Mouse (Mus musculus): Measurements from ENCODE around the gene Haus7. TPM values are rescaled to one million over a fixed set of nuclear protein-coding genes. Genes with fewer than 3 reads are reported as not detected.
"Not testable (repeated sequence)": the region's sequence is repeated elsewhere in the genome, so short reads cannot be mapped to it uniquely, and the experiment has no call there.

The Haus7 gene
- polyA plus RNA-seq, 1 experiment from 2014 or later = 63.0 TPM

GRCm38 (mm10) chrX:73401616-73402015 is 57.2 kb downstream of the Haus7 start:
- no peak for ATAC-seq (ENCODE audit: insufficient number of reproducible peaks, low FRiP score)
- H3K36me3 ChIP-seq = no peaks in the 10 kb centered on the region
- no peak overlapping the region for H3K4me2 ChIP-seq
- no peak overlapping the region for H3K4me3 ChIP-seq
- H3K27ac ChIP-seq (ENCODE audit: poor library complexity, severe bottlenecking) = no peak overlapping the region
- WGBS = 85% methylated on average over 12 of the region's 12 CpGs
- no peak overlapping the region for H3K9ac ChIP-seq
- no peaks in the 10 kb centered on the region for H3K4me1 ChIP-seq (replicated peaks)
- peaks cover 5% of the 10 kb centered on the region for H3K27me3 ChIP-seq (replicated peaks)
- H3K9me3 ChIP-seq (replicated peaks) = no peaks in the 10 kb centered on the region

DNA sequence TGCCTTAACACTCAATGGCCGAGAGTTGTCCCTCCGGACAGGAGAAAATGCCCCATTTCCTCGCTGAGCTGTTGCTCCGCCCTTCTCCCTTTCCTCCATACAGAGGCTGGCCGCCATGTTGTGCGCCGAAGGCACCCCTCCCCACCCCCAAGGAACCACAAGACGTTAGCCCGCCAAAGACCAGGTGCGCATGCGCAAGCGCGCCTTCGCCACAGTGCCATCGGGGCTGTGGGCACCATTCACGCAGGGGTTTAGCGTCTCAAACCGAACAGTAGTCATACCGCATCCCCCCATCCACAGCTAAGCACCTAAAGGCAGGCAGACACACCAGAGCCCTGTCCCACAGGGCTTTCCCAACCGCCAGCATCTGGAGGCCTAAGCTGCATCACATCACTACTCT is 57.9 kb downstream of the Haus7 start:
- no peak overlapping the region for H3K27ac ChIP-seq (ENCODE audit: poor library complexity, severe bottlenecking)
- no peak overlapping the region for H3K4me3 ChIP-seq
- no peak overlapping the region for H3K4me2 ChIP-seq
- no peaks in the 10 kb centered on the region for H3K36me3 ChIP-seq
- WGBS = 79% methylated on average over 20 of the region's 20 CpGs
- H3K9ac ChIP-seq = no peak overlapping the region
- peaks cover 8% of the 10 kb centered on the region for H3K27me3 ChIP-seq (replicated peaks)
- no peaks in the 10 kb centered on the region for H3K4me1 ChIP-seq (replicated peaks)
- no peak for ATAC-seq (ENCODE audit: insufficient number of reproducible peaks, low FRiP score)
- H3K9me3 ChIP-seq (replicated peaks) = no peaks in the 10 kb centered on the region

DNA sequence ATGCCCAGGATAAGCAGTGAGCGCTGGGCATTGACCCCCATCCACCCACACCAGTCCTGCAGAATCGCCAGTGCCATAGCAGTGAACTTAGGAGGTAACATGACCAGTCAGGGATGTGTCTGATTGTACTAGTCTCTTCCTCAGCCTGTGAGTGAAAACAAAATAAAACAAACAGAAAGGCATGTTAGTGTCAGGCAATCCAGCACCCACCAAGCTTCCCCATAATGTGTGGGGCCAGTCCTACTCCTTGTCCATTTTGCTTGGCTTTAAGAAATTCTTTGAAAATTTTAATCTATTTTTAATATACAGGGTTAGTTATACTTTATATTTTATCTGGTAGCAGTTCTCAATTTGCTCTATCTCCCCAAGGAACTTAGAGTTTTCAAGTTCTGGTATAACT is 60.2 kb downstream of the Haus7 start, which contains the start of gene Gm18336:
Gene Gm18336, minus strand, starts transcription at position 101 of the 400 bp plus-strand sequence.
- H3K27ac ChIP-seq (ENCODE audit: poor library complexity, severe bottlenecking); H3K4me2 ChIP-seq; H3K9ac ChIP-seq; H3K9me3 ChIP-seq (replicated peaks); H3K36me3 ChIP-seq; H3K4me1 ChIP-seq (replicated peaks); H3K4me3 ChIP-seq; ATAC-seq (ENCODE audit: insufficient number of reproducible peaks, low FRiP score): not testable (repeated sequence)
- 57% methylated on average over 2 of the region's 2 CpGs for WGBS
- peaks cover 13% of the 10 kb centered on the region for H3K27me3 ChIP-seq (replicated peaks)

- no peak for ATAC-seq (ENCODE audit: insufficient number of reproducible peaks, low FRiP score)
- WGBS = 68% methylated on average over 1 of the region's 1 CpGs
- Histone ChIP-seq H3K4me3 (no peak overlapping the region), H3K4me1 (replicated peaks) (no peaks in the 10 kb centered on the region), H3K9me3 (replicated peaks) (no peaks in the 10 kb centered on the region), H3K9ac (no peak overlapping the region), H3K4me2 (no peak overlapping the region), H3K36me3 (no peaks in the 10 kb centered on the region), H3K27me3 (replicated peaks) (peaks cover 21% of the 10 kb centered on the region), H3K27ac (ENCODE audit: poor library complexity, severe bottlenecking) (no peak overlapping the region)
These were observed 62.4 kb downstream of the Haus7 start for GRCm38 (mm10) chrX:73396446-73396845.

DNA sequence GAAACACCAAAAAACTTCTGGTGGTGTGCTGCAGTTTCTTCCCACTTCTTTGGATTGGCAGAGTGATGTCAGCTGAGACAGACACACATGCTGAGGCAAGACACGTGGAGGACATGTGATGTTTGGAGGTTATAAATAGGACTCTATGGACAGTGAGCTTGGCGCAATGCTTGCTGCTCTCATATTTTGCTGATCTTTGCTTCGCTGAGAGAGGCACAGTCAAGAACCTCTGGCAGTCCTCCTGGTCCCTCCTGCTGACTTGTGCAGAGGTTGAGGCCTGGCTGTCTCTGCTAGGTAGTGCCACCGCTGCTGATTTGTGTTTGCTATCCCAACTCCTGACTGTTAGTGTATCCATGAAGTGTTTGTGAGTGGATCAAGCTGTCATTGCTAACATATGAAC is 67.4 kb downstream of the Haus7 start:
- no peaks in the 10 kb centered on the region for H3K9me3 ChIP-seq (replicated peaks)
- H3K4me2 ChIP-seq = no peak overlapping the region
- no peak for ATAC-seq (ENCODE audit: insufficient number of reproducible peaks, low FRiP score)
- WGBS = 66% methylated on average over 4 of the region's 4 CpGs
- H3K27me3 ChIP-seq (replicated peaks) = peaks cover 15% of the 10 kb centered on the region
- no peak overlapping the region for H3K9ac ChIP-seq
- H3K36me3 ChIP-seq = no peaks in the 10 kb centered on the region
- no peak overlapping the region for H3K4me3 ChIP-seq
- H3K27ac ChIP-seq (ENCODE audit: poor library complexity, severe bottlenecking) = no peak overlapping the region
- no peaks in the 10 kb centered on the region for H3K4me1 ChIP-seq (replicated peaks)

Other genes with a start within 250 kb of the Haus7 start
- 0.96 and 1.2 TPM in 2 replicates for gene Xlr4b, start 244.7 kb downstream of the Haus7 start, polyA plus RNA-seq (2016; fragmentation: Nextera tagmentation; extraction: Ambion mirVana)
- gene F8a, start 230.8 kb downstream of the Haus7 start, polyA plus RNA-seq (2016; fragmentation: Nextera tagmentation; extraction: Ambion mirVana) = 10.9 and 11.1 TPM in 2 replicates
- 0.36 TPM in 2 replicates for gene Xlr4c, start 215.9 kb downstream of the Haus7 start, polyA plus RNA-seq (2016; fragmentation: Nextera tagmentation; extraction: Ambion mirVana)
- not detected in 2 replicates for gene Xlr3c, start 193.7 kb downstream of the Haus7 start, polyA plus RNA-seq (2016; fragmentation: Nextera tagmentation; extraction: Ambion mirVana)
- gene Xlr5a, start 166.1 kb downstream of the Haus7 start, polyA plus RNA-seq (2016; fragmentation: Nextera tagmentation; extraction: Ambion mirVana) = not detected in 2 replicates
- gene Xlr5c, start 166.1 kb downstream of the Haus7 start, polyA plus RNA-seq (2016; fragmentation: Nextera tagmentation; extraction: Ambion mirVana) = not detected in 2 replicates
- gene Gm45015, start 122.2 kb downstream of the Haus7 start, polyA plus RNA-seq (2016; fragmentation: Nextera tagmentation; extraction: Ambion mirVana) = not detected in 2 replicates
- 14.3 and 17.5 TPM in 2 replicates for gene Zfp275, start 116.4 kb downstream of the Haus7 start, polyA plus RNA-seq (2016; fragmentation: Nextera tagmentation; extraction: Ambion mirVana)
- not detected in 2 replicates for gene Gm18336, start 60.3 kb downstream of the Haus7 start, polyA plus RNA-seq (2016; fragmentation: Nextera tagmentation; extraction: Ambion mirVana)
- gene Zfp92, start 47.9 kb downstream of the Haus7 start, polyA plus RNA-seq (2016; fragmentation: Nextera tagmentation; extraction: Ambion mirVana) = not detected in 2 replicates
- gene Trex2, start 23.7 kb downstream of the Haus7 start, polyA plus RNA-seq (2016; fragmentation: Nextera tagmentation; extraction: Ambion mirVana) = not detected in 2 replicates
- 71.9 and 72.9 TPM in 2 replicates for gene Bgn, start 24.6 kb upstream of the Haus7 start, polyA plus RNA-seq (2016; fragmentation: Nextera tagmentation; extraction: Ambion mirVana)
- gene Atp2b3, start 44.0 kb upstream of the Haus7 start, polyA plus RNA-seq (2016; fragmentation: Nextera tagmentation; extraction: Ambion mirVana) = 0.41 and 0.48 TPM in 2 replicates
- gene Dusp9, start 180.4 kb upstream of the Haus7 start, polyA plus RNA-seq (2016; fragmentation: Nextera tagmentation; extraction: Ambion mirVana) = 9.8 and 10.3 TPM in 2 replicates
- 10.7 and 11.0 TPM in 2 replicates for gene Pnck, start 201.1 kb upstream of the Haus7 start, polyA plus RNA-seq (2016; fragmentation: Nextera tagmentation; extraction: Ambion mirVana)
- gene Slc6a8, start 214.1 kb upstream of the Haus7 start, polyA plus RNA-seq (2016; fragmentation: Nextera tagmentation; extraction: Ambion mirVana) = 8.8 and 9.8 TPM in 2 replicates